Mouse (Mus musculus): ENCODE data around the gene Eif2b4.

GRCm38 (mm10) chr5:31179766-31180630 is 13.2 kb downstream of the Eif2b4 start, which contains the start of the genes Gm29609 and Gtf3c2:
- TF ChIP-seq TAL1 (IDR thresholded peaks at IDR 0.05; ENCODE audit: low read length) (no peak), GATA1 (IDR thresholded peaks at IDR 0.05; ENCODE audit: low read length) (no peak)

Data from erythroblast, embryonic 14.5 days (primary cell).